Mouse (Mus musculus): ENCODE measurements at regions not wholly inside any gene's neighbourhood (a gene's known extent, or its start where the extent isn't known, plus 50 kb on each side); places are given as distances from the start of the nearest gene placed in this dataset.

GRCm38 (mm10) chr14:97478236-97478635, 691.3 kb downstream of the Dach1 start:
- H3K4me3 ChIP-seq (ENCODE audit: low read length): no peak overlapping the region
- no peaks in the 10 kb centered on the region for H3K4me1 ChIP-seq (ENCODE audit: insufficient read depth, low read length)
- no peak overlapping the region for H3K27ac ChIP-seq (ENCODE audit: low read length)
- no peak overlapping the region for H3K4me2 ChIP-seq (replicated peaks; ENCODE audit: low read depth, low read length)
- WGBS: 60% methylated on average over 5 of the region's 5 CpGs
- H3K9ac ChIP-seq (replicated peaks; ENCODE audit: low read length): no peak overlapping the region
- no peak for ATAC-seq (ENCODE audit: low FRiP score, low TSS enrichment)
- no peaks in the 10 kb centered on the region for H3K36me3 ChIP-seq (ENCODE audit: insufficient read depth, low read length)
- no peaks in the 10 kb centered on the region for H3K27me3 ChIP-seq (ENCODE audit: insufficient read depth, low read length)
- no peaks in the 10 kb centered on the region for H3K9me3 ChIP-seq (ENCODE audit: low read length)

- Histone ChIP-seq H3K27me3 (ENCODE audit: insufficient read depth, low read length) (no peaks in the 10 kb centered on the region), H3K36me3 (ENCODE audit: insufficient read depth, low read length) (no peaks in the 10 kb centered on the region), H3K4me2 (replicated peaks; ENCODE audit: low read depth, low read length) (no peak overlapping the region), H3K27ac (ENCODE audit: low read length) (no peak overlapping the region), H3K4me1 (ENCODE audit: insufficient read depth, low read length) (no peaks in the 10 kb centered on the region), H3K9me3 (ENCODE audit: low read length) (no peaks in the 10 kb centered on the region), H3K9ac (replicated peaks; ENCODE audit: low read length) (no peak overlapping the region), H3K4me3 (ENCODE audit: low read length) (no peak overlapping the region)
- ATAC-seq (ENCODE audit: low FRiP score, low TSS enrichment): no peak
- WGBS: 84% methylated on average over 7 of the region's 7 CpGs
Measured at GRCm38 (mm10) chr14:97450525-97451235, 718.9 kb downstream of the Dach1 start.

GRCm38 (mm10) chr14:97448617-97449016, 720.9 kb downstream of the Dach1 start:
- Histone ChIP-seq H3K27ac (ENCODE audit: low read length) (no peak overlapping the region), H3K27me3 (ENCODE audit: insufficient read depth, low read length) (no peaks in the 10 kb centered on the region), H3K4me3 (ENCODE audit: low read length) (no peak overlapping the region), H3K9ac (replicated peaks; ENCODE audit: low read length) (no peak overlapping the region), H3K4me1 (ENCODE audit: insufficient read depth, low read length) (no peaks in the 10 kb centered on the region), H3K4me2 (replicated peaks; ENCODE audit: low read depth, low read length) (no peak overlapping the region), H3K9me3 (ENCODE audit: low read length) (no peaks in the 10 kb centered on the region), H3K36me3 (ENCODE audit: insufficient read depth, low read length) (no peaks in the 10 kb centered on the region)
- 60% methylated on average over 2 of the region's 2 CpGs for WGBS
- ATAC-seq (ENCODE audit: low FRiP score, low TSS enrichment): no peak

- no peak overlapping the region for H3K9ac ChIP-seq (replicated peaks; ENCODE audit: low read length)
- no peaks in the 10 kb centered on the region for H3K9me3 ChIP-seq (ENCODE audit: low read length)
- no peak overlapping the region for H3K27ac ChIP-seq (ENCODE audit: low read length)
- no peaks in the 10 kb centered on the region for H3K4me1 ChIP-seq (ENCODE audit: insufficient read depth, low read length)
- H3K4me2 ChIP-seq (replicated peaks; ENCODE audit: low read depth, low read length): no peak overlapping the region
- no peaks in the 10 kb centered on the region for H3K36me3 ChIP-seq (ENCODE audit: insufficient read depth, low read length)
- no peak overlapping the region for H3K4me3 ChIP-seq (ENCODE audit: low read length)
- no peak for ATAC-seq (ENCODE audit: low FRiP score, low TSS enrichment)
- no peaks in the 10 kb centered on the region for H3K27me3 ChIP-seq (ENCODE audit: insufficient read depth, low read length)
- WGBS: 88% methylated on average over 1 of the region's 1 CpGs
Measured at GRCm38 (mm10) chr14:97446793-97447192, 722.8 kb downstream of the Dach1 start.

- no peak overlapping the region for H3K9ac ChIP-seq (replicated peaks; ENCODE audit: low read length)
- H3K9me3 ChIP-seq (ENCODE audit: low read length): no peaks in the 10 kb centered on the region
- H3K4me3 ChIP-seq (ENCODE audit: low read length): no peak overlapping the region
- no peaks in the 10 kb centered on the region for H3K27me3 ChIP-seq (ENCODE audit: insufficient read depth, low read length)
- no peak overlapping the region for H3K4me2 ChIP-seq (replicated peaks; ENCODE audit: low read depth, low read length)
- 73% methylated on average over 6 of the region's 6 CpGs for WGBS
- no peak for ATAC-seq (ENCODE audit: low FRiP score, low TSS enrichment)
- no peaks in the 10 kb centered on the region for H3K36me3 ChIP-seq (ENCODE audit: insufficient read depth, low read length)
- no peaks in the 10 kb centered on the region for H3K4me1 ChIP-seq (ENCODE audit: insufficient read depth, low read length)
- H3K27ac ChIP-seq (ENCODE audit: low read length): no peak overlapping the region
Measured at GRCm38 (mm10) chr14:97440326-97440725, 729.2 kb downstream of the Dach1 start.

GRCm38 (mm10) chr14:97435453-97436233, 733.9 kb downstream of the Dach1 start:
- Histone ChIP-seq H3K4me3 (ENCODE audit: low read length) (no peak overlapping the region), H3K27me3 (ENCODE audit: insufficient read depth, low read length) (no peaks in the 10 kb centered on the region)

GRCm38 (mm10) chr14:97431221-97431620, 738.3 kb downstream of the Dach1 start:
- ATAC-seq (ENCODE audit: low FRiP score, low TSS enrichment): no peak
- Histone ChIP-seq H3K36me3 (ENCODE audit: insufficient read depth, low read length) (no peaks in the 10 kb centered on the region), H3K4me1 (ENCODE audit: insufficient read depth, low read length) (no peaks in the 10 kb centered on the region), H3K9me3 (ENCODE audit: low read length) (no peaks in the 10 kb centered on the region), H3K4me2 (replicated peaks; ENCODE audit: low read depth, low read length) (no peak overlapping the region), H3K4me3 (ENCODE audit: low read length) (no peak overlapping the region), H3K27me3 (ENCODE audit: insufficient read depth, low read length) (no peaks in the 10 kb centered on the region), H3K27ac (ENCODE audit: low read length) (no peak overlapping the region), H3K9ac (replicated peaks; ENCODE audit: low read length) (no peak overlapping the region)
- 89% methylated on average over 3 of the region's 3 CpGs for WGBS

More at GRCm38 (mm10) chr14:97435453-97436233, 733.9 kb downstream of the Dach1 start:
- WGBS: 66% methylated on average over 4 of the region's 4 CpGs
- no peak for ATAC-seq (ENCODE audit: low FRiP score, low TSS enrichment)
- Histone ChIP-seq H3K4me2 (replicated peaks; ENCODE audit: low read depth, low read length) (no peak overlapping the region), H3K36me3 (ENCODE audit: insufficient read depth, low read length) (no peaks in the 10 kb centered on the region), H3K27ac (ENCODE audit: low read length) (no peak overlapping the region), H3K4me1 (ENCODE audit: insufficient read depth, low read length) (no peaks in the 10 kb centered on the region), H3K9ac (replicated peaks; ENCODE audit: low read length) (no peak overlapping the region), H3K9me3 (ENCODE audit: low read length) (no peaks in the 10 kb centered on the region)

- H3K4me2 ChIP-seq (replicated peaks; ENCODE audit: low read depth, low read length): no peak overlapping the region
- 55% methylated on average over 3 of the region's 3 CpGs for WGBS
- H3K4me3 ChIP-seq (ENCODE audit: low read length): no peak overlapping the region
- no peaks in the 10 kb centered on the region for H3K9me3 ChIP-seq (ENCODE audit: low read length)
- no peaks in the 10 kb centered on the region for H3K36me3 ChIP-seq (ENCODE audit: insufficient read depth, low read length)
- no peaks in the 10 kb centered on the region for H3K4me1 ChIP-seq (ENCODE audit: insufficient read depth, low read length)
- H3K27me3 ChIP-seq (ENCODE audit: insufficient read depth, low read length): no peaks in the 10 kb centered on the region
- no peak overlapping the region for H3K9ac ChIP-seq (replicated peaks; ENCODE audit: low read length)
- peak; percentile 65 for ATAC-seq (ENCODE audit: low FRiP score, low TSS enrichment)
- H3K27ac ChIP-seq (ENCODE audit: low read length): 0 out of 2 replicates have a peak overlapping the region, but pooled peaks have one; percentile 7
Measured at GRCm38 (mm10) chr14:97403176-97403795, 766.3 kb downstream of the Dach1 start.

- H3K4me1 ChIP-seq (ENCODE audit: insufficient read depth, low read length): no peaks in the 10 kb centered on the region
- H3K27ac ChIP-seq (ENCODE audit: low read length): no peak overlapping the region
- H3K36me3 ChIP-seq (ENCODE audit: insufficient read depth, low read length): no peaks in the 10 kb centered on the region
- no peak for ATAC-seq (ENCODE audit: low FRiP score, low TSS enrichment)
- H3K9me3 ChIP-seq (ENCODE audit: low read length): no peaks in the 10 kb centered on the region
- no peak overlapping the region for H3K9ac ChIP-seq (replicated peaks; ENCODE audit: low read length)
- no peak overlapping the region for H3K4me2 ChIP-seq (replicated peaks; ENCODE audit: low read depth, low read length)
- 27% methylated on average over 7 of the region's 7 CpGs for WGBS
- H3K4me3 ChIP-seq (ENCODE audit: low read length): no peak overlapping the region
- H3K27me3 ChIP-seq (ENCODE audit: insufficient read depth, low read length): no peaks in the 10 kb centered on the region
Measured at GRCm38 (mm10) chr14:97396385-97396784, 773.2 kb downstream of the Dach1 start.

Measured in kidney, embryonic 16.5 days (tissue).